Mouse (Mus musculus): ENCODE measurements around the gene Rasl11a. TPM values are rescaled to one million over a fixed set of nuclear protein-coding genes. Genes with fewer than 3 reads are reported as not detected.
"Not testable (repeated sequence)": the region's sequence is repeated elsewhere in the genome, so short reads cannot be mapped to it uniquely, and the experiment has no call there.

The Rasl11a gene
- total RNA-seq, 2 experiments from 2014 or later = 1.2 to 1.9 TPM

DNA sequence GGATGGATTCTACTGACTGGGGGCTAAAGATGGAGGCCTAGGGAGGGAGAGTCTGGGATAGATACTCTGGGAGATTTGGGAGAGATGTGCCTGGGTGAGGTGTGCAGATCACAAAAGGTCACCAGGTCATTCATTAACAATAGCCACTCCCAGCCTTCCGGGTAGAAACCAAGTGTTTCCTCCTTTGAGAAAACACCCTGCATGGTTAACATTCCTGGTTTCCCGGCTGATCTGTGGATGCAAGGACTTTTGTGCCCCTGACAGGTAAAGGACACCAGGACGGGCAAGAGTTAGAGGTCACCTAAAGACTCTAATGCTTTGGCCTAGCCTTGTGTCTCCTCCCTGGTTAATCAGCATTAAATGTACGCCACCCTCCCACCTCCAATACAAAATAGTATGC, 48.0 kb downstream of the Rasl11a start:
- no peak for DNase-seq

DNA sequence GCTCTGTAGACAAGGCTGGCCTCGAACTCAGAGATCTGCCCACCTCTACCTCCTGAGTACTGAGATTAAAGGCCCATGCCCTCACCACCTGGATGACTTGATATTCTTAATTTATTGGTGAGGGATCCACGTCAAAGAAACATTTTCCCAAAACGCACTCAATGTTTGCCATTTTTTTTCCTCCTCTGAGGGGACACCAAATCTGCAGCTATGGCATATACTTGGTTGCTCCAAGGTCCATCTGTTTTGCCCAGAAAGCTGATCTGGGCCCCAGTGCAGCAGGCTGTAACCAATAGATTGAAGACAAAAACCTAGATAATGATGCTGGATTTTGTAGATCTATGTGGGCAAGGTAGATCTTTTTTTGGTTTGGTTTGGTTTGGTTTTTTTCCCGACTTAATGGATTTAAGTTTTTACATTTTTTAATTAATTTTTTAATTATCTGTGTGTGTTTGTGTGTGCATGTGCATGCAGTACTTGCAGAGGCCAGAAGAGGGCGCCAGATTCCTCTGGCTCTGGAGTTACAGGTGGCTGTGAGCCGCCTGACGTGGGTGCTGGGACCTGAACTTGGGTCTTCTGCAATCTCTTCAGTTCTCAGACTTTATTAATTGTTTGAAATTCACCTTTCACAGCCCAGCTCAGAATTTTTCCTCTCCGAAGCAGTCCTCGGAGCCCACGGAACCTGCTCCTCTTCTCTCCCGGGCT, 48.8 kb downstream of the Rasl11a start:
- no peak for DNase-seq

DNA sequence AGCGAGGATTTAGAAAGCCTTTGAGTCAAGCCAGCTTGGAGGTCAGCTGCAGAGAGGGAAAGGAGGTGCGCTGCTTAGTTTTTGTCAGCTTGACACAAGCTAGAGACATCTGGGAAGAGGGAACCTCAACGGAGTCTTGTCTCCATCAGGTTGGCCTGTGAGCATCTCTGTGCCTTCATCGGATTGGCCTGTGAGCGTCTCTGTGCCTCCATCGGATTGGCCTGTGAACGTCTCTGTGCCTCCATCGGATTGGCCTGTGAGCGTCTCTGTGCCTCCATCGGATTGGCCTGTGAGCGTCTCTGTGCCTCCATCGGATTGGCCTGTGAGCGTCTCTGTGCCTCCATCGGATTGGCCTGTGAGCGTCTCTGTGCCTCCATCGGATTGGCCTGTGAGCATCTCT, 50.8 kb downstream of the Rasl11a start:
- DNase-seq = not testable (repeated sequence)

DNA sequence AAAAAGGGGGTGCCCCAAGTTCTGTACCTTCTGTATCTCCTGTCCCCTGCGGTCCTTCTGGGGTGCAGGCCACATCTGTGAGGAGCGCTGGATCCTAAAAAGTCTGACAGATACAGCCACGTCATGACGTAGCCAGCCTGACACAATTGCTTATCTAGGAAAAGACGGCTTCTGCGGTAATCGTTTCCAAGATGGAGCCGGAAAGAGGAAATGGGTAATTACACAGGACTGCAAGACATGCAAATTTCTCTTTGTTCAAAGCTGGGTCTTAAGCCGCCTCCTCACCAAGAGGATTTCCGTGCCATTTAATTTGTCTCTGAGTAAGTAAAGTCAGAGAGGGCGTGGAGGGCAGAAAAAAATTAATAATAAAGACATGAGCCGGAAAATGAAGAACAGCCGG, 52.1 kb downstream of the Rasl11a start:
- DNase-seq = no peak

Other genes with a start within 250 kb of the Rasl11a start
- 10 to 100 TPM; 14.1 to 16.8 TPM for gene Usp12, start 50.1 kb upstream of the Rasl11a start, total RNA-seq (2021)
- 100 to 1,000 TPM; 103 to 126 TPM for gene Rpl21, start 12.2 kb upstream of the Rasl11a start, total RNA-seq (2021)
- gene Gtf3a, start 103.6 kb downstream of the Rasl11a start, total RNA-seq (2021) = 10 to 100 TPM; 23.6 to 25.3 TPM
- gene Mtif3, start 118.7 kb downstream of the Rasl11a start, total RNA-seq (2021) = 10 to 100 TPM; 20.2 to 20.8 TPM
- gene Lnx2, start 231.5 kb downstream of the Rasl11a start, total RNA-seq (2021) = 1 to 10 TPM; 2.0 to 2.3 TPM
- gene Polr1d, start 232.0 kb downstream of the Rasl11a start, total RNA-seq (2021) = 10 to 100 TPM; 85.3 to 87.5 TPM

Measured in gastrocnemius, postnatal 25 days (tissue).